Mouse (Mus musculus): Measurements from ENCODE around the gene Faap20. TPM values are rescaled to one million over a fixed set of nuclear protein-coding genes. Genes with fewer than 3 reads are reported as not detected.

The Faap20 gene
- total and polyA plus RNA-seq, 3 experiments = 31.0 to 45.0 (median 36.4) TPM

- Histone ChIP-seq H3K4me3 (replicated peaks in 1 of 3; ENCODE audit: low read depth in 2 of 3, low read length in 2 of 3, poor library complexity in 1 of 3) (no peak overlapping the region), H3K27ac (ENCODE audit: insufficient read depth, low read depth) (no peak overlapping the region), H3K4me1 (ENCODE audit: control insufficient read depth in 1 of 2, insufficient read depth in 2 of 2) (peaks cover 7 to 9% of the 10 kb centered on the region in 2 experiments), H3K9me3 (replicated peaks; ENCODE audit: low read length) (no peaks in the 10 kb centered on the region), H3K36me3 (replicated peaks in 1 of 2; ENCODE audit: control insufficient read depth in 1 of 2, insufficient read depth in 1 of 2, low read length in 1 of 2) (no peaks in the 10 kb centered on the region), H3K9ac (ENCODE audit: insufficient read depth, low read depth) (no peak overlapping the region), H3K27me3 (replicated peaks) (peaks cover 54% of the 10 kb centered on the region), H3K79me2 (replicated peaks; ENCODE audit: control insufficient read depth, extremely low read depth, insufficient read depth, poor library complexity, severe bottlenecking) (no peaks in the 10 kb centered on the region), H3K4me2 (ENCODE audit: insufficient read depth, low read depth, poor library complexity, severe bottlenecking) (no peak overlapping the region)
- dilution Hi-C loops (cut with MboI; ENCODE audit: extremely low pct_ligation_motif_present, extremely low pct_unique_long_range_greater_than_20kb, low sequenced_read_pairs) = no loop called here
- in situ Hi-C loops (cut with MboI; ENCODE audit: low pct_ligation_motif_present, low pct_unique_long_range_greater_than_20kb, low sequenced_read_pairs) = loop anchor here (25.0 kb wide), 1 partner anchor 266 kb away; the partner anchor contains the start of genes Hes5 and Pank4
- TF ChIP-seq NELFE (IDR thresholded peaks at IDR 0.05; ENCODE audit: low read depth, low read length) = no peak
- no peak for TF ChIP-seq IRF4 (IDR thresholded peaks at IDR 0.05; ENCODE audit: low read depth, low read length)
- no peak for DNase-seq (ENCODE audit: extremely low read depth)
Measured at GRCm38 (mm10) chr4:155227986-155228385, 21.6 kb upstream of the Faap20 start.

GRCm38 (mm10) chr4:155228461-155228860, 21.1 kb upstream of the Faap20 start:
- H3K4me3 ChIP-seq (replicated peaks in 1 of 3; ENCODE audit: low read depth in 2 of 3, low read length in 2 of 3, poor library complexity in 1 of 3) = no peak overlapping the region
- H3K9ac ChIP-seq (ENCODE audit: insufficient read depth, low read depth) = no peak overlapping the region
- H3K9me3 ChIP-seq (replicated peaks; ENCODE audit: low read length) = no peaks in the 10 kb centered on the region
- no peaks in the 10 kb centered on the region for H3K36me3 ChIP-seq (replicated peaks in 1 of 2; ENCODE audit: control insufficient read depth in 1 of 2, insufficient read depth in 1 of 2, low read length in 1 of 2)
- dilution Hi-C loops (cut with MboI; ENCODE audit: extremely low pct_ligation_motif_present, extremely low pct_unique_long_range_greater_than_20kb, low sequenced_read_pairs) = no loop called here
- TF ChIP-seq KAT2A (IDR thresholded peaks at IDR 0.05; ENCODE audit: insufficient replicate concordance, low read length) (no peak), JUND (conservative IDR thresholded peaks at IDR 0.05; ENCODE audit: low read depth, low read length) (no peak), POLR2A (IDR thresholded peaks at IDR 0.05; ENCODE audit: low read depth, low read length) (no peak), IRF4 (IDR thresholded peaks at IDR 0.05; ENCODE audit: low read depth, low read length) (no peak), GABPA (IDR thresholded peaks at IDR 0.05; ENCODE audit: insufficient replicate concordance, low read depth, low read length) (no peak), MXI1 (IDR thresholded peaks at IDR 0.05; ENCODE audit: low read depth, low read length) (no peak), NELFE (IDR thresholded peaks at IDR 0.05; ENCODE audit: low read depth, low read length) (no peak), MEF2A (IDR thresholded peaks at IDR 0.05; ENCODE audit: borderline replicate concordance, low read depth, low read length) (no peak), MAZ (IDR thresholded peaks at IDR 0.05; ENCODE audit: low read depth, low read length) (no peak), RAD21 (IDR thresholded peaks at IDR 0.05; ENCODE audit: low read depth, low read length) (no peak), UBTF (IDR thresholded peaks at IDR 0.05; ENCODE audit: low read depth, low read length) (no peak), TBP (conservative IDR thresholded peaks at IDR 0.05; ENCODE audit: low read depth, low read length) (no peak)
- H3K27me3 ChIP-seq (replicated peaks) = peaks cover 56% of the 10 kb centered on the region
- peaks cover 8 to 11% of the 10 kb centered on the region in 2 experiments for H3K4me1 ChIP-seq (ENCODE audit: control insufficient read depth in 1 of 2, insufficient read depth in 2 of 2)
- in situ Hi-C loops (cut with MboI; ENCODE audit: low pct_ligation_motif_present, low pct_unique_long_range_greater_than_20kb, low sequenced_read_pairs) = loop anchor here (25.0 kb wide), 1 partner anchor 266 kb away; the partner anchor contains the start of genes Hes5 and Pank4
- H3K4me2 ChIP-seq (ENCODE audit: insufficient read depth, low read depth, poor library complexity, severe bottlenecking) = no peak overlapping the region
- no peak for DNase-seq (ENCODE audit: extremely low read depth)
- H3K27ac ChIP-seq (ENCODE audit: insufficient read depth, low read depth) = no peak overlapping the region
- no peaks in the 10 kb centered on the region for H3K79me2 ChIP-seq (replicated peaks; ENCODE audit: control insufficient read depth, extremely low read depth, insufficient read depth, poor library complexity, severe bottlenecking)

- Histone ChIP-seq H3K9ac (ENCODE audit: insufficient read depth, low read depth) (no peak overlapping the region), H3K27me3 (replicated peaks) (peaks cover 21% of the 10 kb centered on the region), H3K4me2 (ENCODE audit: insufficient read depth, low read depth, poor library complexity, severe bottlenecking) (peak overlapping the region; percentile 30), H3K36me3 (replicated peaks in 1 of 2; ENCODE audit: control insufficient read depth in 1 of 2, insufficient read depth in 1 of 2, low read length in 1 of 2) (no peaks in the 10 kb centered on the region), H3K4me3 (replicated peaks in 1 of 3; ENCODE audit: low read depth in 2 of 3, low read length in 2 of 3, poor library complexity in 1 of 3) (no peak overlapping the region), H3K79me2 (replicated peaks; ENCODE audit: control insufficient read depth, extremely low read depth, insufficient read depth, poor library complexity, severe bottlenecking) (no peaks in the 10 kb centered on the region), H3K9me3 (replicated peaks; ENCODE audit: low read length) (no peaks in the 10 kb centered on the region), H3K4me1 (ENCODE audit: control insufficient read depth in 1 of 2, insufficient read depth in 2 of 2) (peaks cover 42 to 48% of the 10 kb centered on the region in 2 experiments), H3K27ac (ENCODE audit: insufficient read depth, low read depth) (peak overlapping the region; percentile 22; the same call in 1 of the 2 replicates)
- in situ Hi-C loops (cut with MboI; ENCODE audit: low pct_ligation_motif_present, low pct_unique_long_range_greater_than_20kb, low sequenced_read_pairs) (loop anchor here (5.0 to 25.0 kb wide), 2 partner anchors 72 to 272 kb away; partner anchors contain the start of genes Hes5 and Pank4), dilution Hi-C loops (cut with MboI; ENCODE audit: extremely low pct_ligation_motif_present, extremely low pct_unique_long_range_greater_than_20kb, low sequenced_read_pairs) (no loop called here)
- DNase-seq (ENCODE audit: extremely low read depth) = no peak
- TF ChIP-seq ZNF384 (IDR thresholded peaks at IDR 0.05; ENCODE audit: low read depth, low read length) (no peak), SMC3 (IDR thresholded peaks at IDR 0.05; ENCODE audit: low read depth, low read length) (no peak), BHLHE40 (IDR thresholded peaks at IDR 0.05; ENCODE audit: low read depth, low read length) (peak; percentile 77)
Measured at GRCm38 (mm10) chr4:155233878-155234277, 15.7 kb upstream of the Faap20 start.
